Mouse (Mus musculus) forebrain, embryonic 11.5 days (tissue): ENCODE data around the gene Tmem231. TPM values are rescaled to one million over a fixed set of nuclear protein-coding genes. Genes with fewer than 3 reads are reported as not detected.
"Not testable (repeated sequence)": the region's sequence is repeated elsewhere in the genome, so short reads cannot be mapped to it uniquely, and the experiment has no call there.

Source experiments
- ATAC-seq: fragments of 200-750 bp; cut with Nextera tagmentation; replicated peaks from 2 replicates; pipeline ENCODE4 v1.8.0; 2017; ENCODE audit warnings: moderate TSS enrichment; ENCODE audit not compliant: low FRiP score
- DNase-seq: peaks from one replicate; pipeline ENCODE4 v3.0.0-alpha.2; 2017; ENCODE audit warnings: low spot score
- H3K27ac ChIP-seq: fragments of 300-500 bp; sonication (generic); 2 replicates; pipeline ENCODE4 v1.5.1; 2014; ENCODE audit warnings: low read depth, low read length
- H3K27me3 ChIP-seq: fragments of 300-500 bp; sonication (generic); 2 replicates; pipeline ENCODE4 v1.6.1; 2014; ENCODE audit warnings: mild to moderate bottlenecking, low read length, mixed read lengths; ENCODE audit not compliant: control insufficient read depth, insufficient read depth
- H3K36me3 ChIP-seq: fragments of 300-500 bp; sonication (generic); 2 replicates; pipeline ENCODE4 v1.6.1; 2014; ENCODE audit warnings: mild to moderate bottlenecking, low read length, moderate library complexity, mixed read lengths; ENCODE audit not compliant: control insufficient read depth, insufficient read depth
- H3K4me1 ChIP-seq: fragments of 300-500 bp; sonication (generic); replicated peaks from 2 replicates; pipeline ENCODE4 v1.6.1; 2014; ENCODE audit warnings: low read length, mixed read lengths; ENCODE audit not compliant: control insufficient read depth, insufficient read depth
- H3K4me2 ChIP-seq: fragments of 300-500 bp; sonication (generic); 2 replicates; pipeline ENCODE4 v1.6.1; 2014; ENCODE audit warnings: low read depth, mild to moderate bottlenecking, low read length, moderate library complexity, mixed read lengths; ENCODE audit not compliant: severe bottlenecking
- H3K4me3 ChIP-seq: fragments of 300-500 bp; sonication (generic); 2 replicates; pipeline ENCODE4 v1.5.1; 2014; ENCODE audit warnings: low read depth, low read length
- H3K9ac ChIP-seq: fragments of 300-500 bp; sonication (generic); 2 replicates; pipeline ENCODE4 v1.6.1; 2014; ENCODE audit warnings: low read length
- H3K9me3 ChIP-seq: fragments of 300-500 bp; sonication (generic); 2 replicates; pipeline ENCODE4 v1.6.1; 2016; ENCODE audit warnings: low read length, mixed read lengths; ENCODE audit not compliant: control insufficient read depth
- WGBS: fragments of 180-500 bp; shearing (Covaris S2); extraction: QIAGEN DNeasy Blood & Tissue Kit; methylation state at CpG from one replicate; pipeline ENCODE4 v1.1.7; 2014; 5-methylcytosine and 5-hydroxymethylcytosine counted together
- polyA plus RNA-seq: library from polyadenylated mRNA; unstranded; fragments of >200 nt; fragmentation: Nextera tagmentation; extraction: Ambion mirVana; gene quantifications from 2 replicates; pipeline ENCODE4 v1.2.1, GENCODE M21; 2014

Tmem231 gene
- polyA plus RNA-seq, 1 experiment from 2014 or later, result 22.2 TPM

DNA sequence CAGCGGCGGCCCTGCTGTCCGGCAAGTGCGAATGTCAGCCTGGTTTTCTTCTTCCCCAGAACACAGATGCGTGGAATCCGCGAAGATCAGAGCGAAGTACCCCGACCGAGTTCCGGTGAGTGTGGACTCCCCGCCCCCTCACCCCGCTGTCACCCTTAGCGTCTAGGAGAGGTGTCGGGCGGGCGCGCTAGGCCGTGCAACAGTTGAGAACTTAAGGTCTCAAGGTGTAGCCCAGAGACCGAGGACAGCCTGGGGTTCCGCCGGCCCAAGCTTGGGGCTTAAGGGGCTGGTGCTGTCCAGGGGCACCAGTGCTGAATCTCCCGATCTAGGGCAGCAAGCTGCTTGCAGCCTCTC is 7.4 kb upstream of the Tmem231 start:
- H3K4me1 ChIP-seq, result peaks cover 8% of the 10 kb centered on the region; the same call in 1 of the 2 replicates
- peak overlapping the region; percentile 87 for H3K9ac ChIP-seq
- H3K27me3 ChIP-seq, result no peaks in the 10 kb centered on the region
- ATAC-seq (peak; percentile 32), DNase-seq (peak; percentile 67)
- 0% methylated on average over 23 of the region's 23 CpGs for WGBS
- peak overlapping the region; percentile 78 for H3K4me2 ChIP-seq
- 0 out of 2 replicates have a peak overlapping the region, but pooled peaks have one; percentile 18 for H3K27ac ChIP-seq
- peaks cover 5% of the 10 kb centered on the region; the same call in 1 of the 2 replicates for H3K36me3 ChIP-seq
- H3K9me3 ChIP-seq, result no peaks in the 10 kb centered on the region
- peak overlapping the region; percentile 99 for H3K4me3 ChIP-seq

DNA sequence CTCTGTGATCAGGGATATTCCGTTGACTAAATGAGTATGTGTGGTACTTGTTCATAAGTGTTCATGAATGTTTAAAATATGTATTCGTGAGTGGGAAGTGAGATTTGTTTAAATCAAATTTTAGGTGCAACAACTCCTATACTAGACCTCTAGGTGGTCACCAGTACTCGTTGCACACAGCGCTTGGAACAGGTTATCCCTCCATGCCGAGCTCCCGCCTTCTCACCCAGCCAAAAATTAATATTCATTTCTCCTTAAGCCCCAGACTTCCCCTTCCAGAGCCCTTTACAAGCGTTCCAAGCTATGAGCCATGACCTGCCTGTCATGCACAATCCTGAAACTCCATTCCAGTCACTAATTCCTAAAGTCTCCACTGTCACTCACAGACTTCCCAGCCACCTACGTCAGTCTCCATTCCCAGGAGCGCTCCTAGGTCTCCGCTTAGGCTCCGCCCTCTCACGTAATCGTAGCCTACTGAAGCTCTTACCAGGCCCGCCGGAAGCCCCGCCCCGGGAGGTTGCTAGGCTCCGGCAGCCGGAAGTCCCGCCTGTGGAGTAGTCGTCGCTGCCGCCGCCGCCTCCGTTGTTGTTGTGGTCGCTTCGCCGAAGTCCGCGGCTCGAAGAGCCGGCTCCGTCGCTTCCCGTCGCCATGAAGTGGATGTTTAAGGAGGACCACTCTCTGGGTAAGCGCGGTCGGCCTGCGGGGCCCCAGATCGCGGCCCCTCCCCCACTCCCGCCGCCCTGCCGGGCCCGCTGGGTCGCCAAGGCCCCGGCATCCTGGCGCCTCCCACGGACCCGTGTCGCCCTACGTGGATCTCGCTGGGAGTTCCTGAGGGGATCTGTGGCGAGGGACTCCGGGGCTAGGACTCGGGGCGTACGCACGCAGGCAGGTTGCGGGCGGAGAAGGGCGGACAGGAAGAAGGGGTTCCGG is 6.8 kb upstream of the Tmem231 start, which contains the start of gene Gabarapl2:
TSS of gene Gabarapl2 (plus strand) at position 533 of the 930 bp plus-strand sequence.
- peaks cover 4% of the 10 kb centered on the region; the same call in 1 of the 2 replicates for H3K36me3 ChIP-seq
- 0 out of 2 replicates have a peak within 1 kb of the TSS, but pooled peaks have one; percentile 18 for H3K27ac ChIP-seq
- H3K4me3 ChIP-seq, result peak within 1 kb of the TSS; percentile 99
- no peaks in the 10 kb centered on the region for H3K9me3 ChIP-seq
- peak; percentile 97 for DNase-seq
- peak; percentile 99 for ATAC-seq
- H3K9ac ChIP-seq, result peak within 1 kb of the TSS; percentile 87
- H3K27me3 ChIP-seq, result no peaks in the 10 kb centered on the region
- peak within 1 kb of the TSS; percentile 78 for H3K4me2 ChIP-seq
- peaks cover 8% of the 10 kb centered on the region; the same call in 1 of the 2 replicates for H3K4me1 ChIP-seq
- under 1% methylated on average over 65 of the region's 65 CpGs for WGBS

DNA sequence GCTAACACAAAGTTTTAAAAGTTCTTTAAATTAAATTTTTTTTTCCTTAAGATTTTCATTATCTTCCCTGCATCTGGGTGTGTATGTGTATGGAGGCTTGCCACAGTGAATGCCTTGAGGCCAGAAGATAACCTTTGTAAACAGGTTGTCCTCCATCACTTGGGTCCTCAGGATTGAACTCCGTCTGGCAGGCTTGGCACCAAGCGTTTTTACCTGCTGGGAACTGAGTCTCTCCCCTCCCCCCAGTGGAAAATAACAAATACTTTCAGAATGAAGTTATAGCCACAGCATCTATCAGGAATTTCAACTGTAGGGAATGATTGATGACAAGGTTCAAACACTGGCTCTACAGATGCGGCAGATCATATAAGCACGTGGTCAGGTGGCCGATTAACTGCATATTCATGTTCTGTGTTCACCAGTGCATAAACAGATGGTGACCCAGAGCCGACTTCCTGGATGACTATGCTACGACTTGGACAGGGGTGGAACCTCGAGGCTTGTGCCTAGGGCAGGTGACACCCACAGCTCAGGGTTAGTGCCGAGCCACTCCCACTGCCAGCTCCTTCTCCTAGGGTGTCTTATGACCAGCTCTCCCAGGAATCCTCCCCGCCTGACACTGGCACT is 5.9 kb upstream of the Tmem231 start:
- Histone ChIP-seq H3K27ac (no peak overlapping the region), H3K36me3 (peaks cover 3% of the 10 kb centered on the region; the same call in 1 of the 2 replicates)

DNA sequence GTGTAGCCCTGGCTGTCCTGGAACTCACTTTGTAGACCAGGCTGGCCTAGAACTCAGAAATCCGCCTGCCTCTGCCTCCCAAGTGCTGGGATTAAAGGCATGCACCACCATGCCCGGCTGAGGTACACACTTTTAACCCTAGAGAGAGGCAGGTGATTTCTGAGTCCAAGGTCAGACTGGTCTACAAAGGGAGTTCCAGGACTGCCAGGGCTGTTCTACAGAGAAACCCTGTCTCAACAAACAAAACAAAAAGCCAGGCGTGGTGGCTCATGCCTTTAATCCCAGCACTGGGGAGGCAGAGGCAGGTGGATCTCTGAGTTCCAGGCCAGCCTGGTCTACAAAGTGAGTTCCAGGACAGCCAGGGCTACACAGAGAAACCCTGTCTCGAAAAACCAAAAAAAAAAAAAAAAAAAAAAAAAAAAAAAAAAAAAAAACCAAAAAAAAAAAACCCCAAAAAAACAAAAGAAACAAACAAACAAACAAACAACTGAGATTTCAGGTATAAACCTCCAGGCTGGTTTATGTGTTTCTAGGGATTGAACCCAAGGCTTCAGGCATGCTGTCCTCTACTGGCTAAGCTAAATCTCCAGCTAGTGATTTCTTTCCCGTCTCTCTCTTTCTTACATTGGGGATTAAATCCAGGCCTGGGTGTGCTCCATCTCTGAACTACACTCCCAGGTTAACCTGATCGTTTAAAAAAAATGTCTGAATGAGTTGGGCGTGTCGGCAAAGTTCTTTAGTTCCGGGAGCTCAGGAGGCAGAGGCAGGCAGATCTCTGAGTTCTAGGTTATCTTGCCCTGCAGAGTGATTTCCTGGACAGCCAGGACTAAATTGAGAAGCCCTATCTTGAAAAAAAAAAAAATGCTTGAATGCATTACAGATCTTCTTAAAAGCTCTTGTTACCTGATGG is 4.7 kb upstream of the Tmem231 start:
- H3K27me3 ChIP-seq, H3K4me2 ChIP-seq, H3K9me3 ChIP-seq, H3K9ac ChIP-seq, ATAC-seq, H3K4me1 ChIP-seq, H3K4me3 ChIP-seq, H3K27ac ChIP-seq, DNase-seq, H3K36me3 ChIP-seq: not testable (repeated sequence)
- 89% methylated on average over 8 of the region's 9 CpGs for WGBS

More for the DNA sequence above, 5.9 kb upstream of the Tmem231 start:
- WGBS, result 13% methylated on average over 10 of the region's 10 CpGs
- Histone ChIP-seq H3K4me2 (peak overlapping the region; percentile 78), H3K4me3 (peak overlapping the region; percentile 99), H3K27me3 (no peaks in the 10 kb centered on the region), H3K9ac (peak overlapping the region; percentile 45; the same call in 1 of the 2 replicates), H3K9me3 (no peaks in the 10 kb centered on the region), H3K4me1 (peaks cover 8% of the 10 kb centered on the region; the same call in 1 of the 2 replicates)
- peak; percentile 63 for ATAC-seq
- DNase-seq, result peak; percentile 59

DNA sequence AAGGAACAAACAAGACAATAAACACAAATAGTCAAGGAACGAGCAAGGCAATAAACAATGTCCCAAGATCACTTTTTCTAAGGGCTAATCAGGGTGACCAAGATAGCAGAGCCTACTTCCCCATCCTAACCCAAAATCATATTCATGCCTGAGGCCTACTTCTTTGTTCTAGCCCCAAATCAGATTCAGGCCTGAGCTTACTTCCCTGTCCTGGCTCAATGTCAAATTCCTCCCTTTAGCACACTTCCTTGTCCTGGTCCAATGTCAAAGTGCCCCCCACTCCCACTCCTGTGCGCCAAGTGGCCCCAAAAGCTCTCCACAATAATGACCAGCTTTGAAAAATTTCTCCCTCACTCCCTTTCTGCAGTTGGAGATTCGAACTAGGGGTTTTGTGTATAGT is 3.5 kb upstream of the Tmem231 start:
- H3K4me1 ChIP-seq, result peaks cover 16% of the 10 kb centered on the region
- no peak for ATAC-seq
- H3K4me2 ChIP-seq, result no peak overlapping the region
- no peaks in the 10 kb centered on the region for H3K27me3 ChIP-seq
- no peak overlapping the region for H3K27ac ChIP-seq
- WGBS, result 73% methylated on average over 3 of the region's 3 CpGs
- no peaks in the 10 kb centered on the region for H3K9me3 ChIP-seq
- no peak for DNase-seq
- H3K36me3 ChIP-seq, result no peaks in the 10 kb centered on the region
- H3K4me3 ChIP-seq, result no peak overlapping the region
- H3K9ac ChIP-seq, result no peak overlapping the region

DNA sequence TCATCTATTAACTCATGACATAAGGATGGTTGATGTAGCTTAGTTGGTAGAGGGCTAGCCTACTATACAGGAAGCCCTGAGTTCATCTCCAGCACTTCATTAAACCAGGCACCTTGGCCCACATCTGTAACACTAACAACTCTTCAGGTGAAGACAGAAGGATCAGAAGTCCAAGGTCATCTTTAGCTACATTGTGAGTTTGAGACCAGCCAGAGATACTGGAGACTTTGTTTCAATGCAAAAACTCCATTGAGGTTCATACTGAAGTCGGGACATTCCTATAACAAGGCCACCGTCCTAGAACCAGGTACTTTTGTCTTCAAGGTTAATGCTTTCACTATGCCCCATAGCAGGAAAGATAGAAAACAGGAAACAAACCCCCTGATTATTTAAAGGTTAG is 520 bp upstream of the Tmem231 start:
- Histone ChIP-seq H3K27ac (no peak overlapping the region), H3K4me2 (no peak overlapping the region), H3K4me1 (peaks cover 9% of the 10 kb centered on the region), H3K27me3 (no peaks in the 10 kb centered on the region), H3K4me3 (no peak overlapping the region), H3K36me3 (no peaks in the 10 kb centered on the region), H3K9me3 (no peaks in the 10 kb centered on the region), H3K9ac (no peak overlapping the region; the same call in 1 of the 2 replicates)
- ATAC-seq (no peak), DNase-seq (no peak)
- 96% methylated on average over 2 of the region's 2 CpGs for WGBS

DNA sequence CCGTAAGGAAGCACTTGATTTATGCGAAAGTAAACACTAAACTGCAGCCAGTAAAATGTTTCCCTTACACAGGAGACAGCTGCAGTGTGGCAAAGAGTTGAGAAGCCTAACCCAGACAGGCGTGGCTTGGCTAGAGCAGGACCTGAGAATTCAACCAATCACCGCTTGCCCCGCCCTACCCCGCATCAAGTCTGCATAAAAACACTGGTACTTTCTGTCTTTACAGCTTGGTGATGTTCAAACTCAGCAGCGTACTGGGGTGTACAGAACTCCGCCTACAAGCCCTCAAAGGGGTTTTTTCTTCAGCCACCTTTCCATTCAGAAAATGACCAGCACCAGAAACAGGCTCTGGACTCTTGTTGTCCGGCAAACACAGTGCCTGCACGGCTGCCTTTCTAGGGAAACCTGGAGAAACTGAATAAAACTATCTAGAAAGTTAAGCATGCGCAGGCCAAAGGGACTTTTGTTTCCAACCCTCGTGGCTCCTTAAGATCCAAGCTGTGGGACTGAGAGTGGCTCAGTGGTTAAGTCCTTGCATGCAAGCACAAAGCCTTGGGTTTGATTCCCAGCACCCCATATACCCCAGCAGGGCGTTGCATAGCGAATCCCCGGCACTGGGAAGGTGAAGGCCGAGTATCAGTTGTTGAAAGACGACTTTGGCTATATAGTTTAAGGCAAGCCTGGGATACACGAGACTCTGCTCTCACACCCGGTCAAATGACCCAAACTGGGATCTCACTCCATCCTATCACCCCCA is 923 bp downstream of the Tmem231 start:
- Histone ChIP-seq H3K4me1 (peaks cover 9% of the 10 kb centered on the region), H3K4me2 (peak overlapping the region; percentile 92), H3K4me3 (peak overlapping the region; percentile 76), H3K9me3 (no peaks in the 10 kb centered on the region), H3K36me3 (no peaks in the 10 kb centered on the region), H3K27me3 (no peaks in the 10 kb centered on the region), H3K9ac (peak overlapping the region; percentile 90), H3K27ac (peak overlapping the region; percentile 81)
- 27% methylated on average over 19 of the region's 19 CpGs for WGBS
- ATAC-seq (peak; percentile 28; the same call in 1 of the 2 replicates), DNase-seq (peak; percentile 63)
